Mouse (Mus musculus): Measurements from ENCODE around the gene Cdca5. TPM values are rescaled to one million over a fixed set of nuclear protein-coding genes. Genes with fewer than 3 reads are reported as not detected.
A peak's percentile ranks its signal among the peaks of the same experiment; 100 is the strongest.

Gene Cdca5
- polyA plus RNA-seq, 1 experiment from 2014 or later: 6.8 TPM

- no peak for ATAC-seq (ENCODE audit: low FRiP score)
- Histone ChIP-seq H3K27me3 (ENCODE audit: control insufficient read depth, insufficient read depth, low read length) (no peaks in the 10 kb centered on the region), H3K9me3 (ENCODE audit: control insufficient read depth, low read length) (no peaks in the 10 kb centered on the region), H3K9ac (peak overlapping the region; percentile 85), H3K4me3 (replicated peaks; ENCODE audit: low read length) (peak overlapping the region; percentile 52), H3K36me3 (replicated peaks; ENCODE audit: control insufficient read depth, insufficient read depth) (peaks cover 38% of the 10 kb centered on the region), H3K4me2 (replicated peaks) (peak overlapping the region; percentile 85), H3K27ac (peak overlapping the region; percentile 78), H3K4me1 (replicated peaks; ENCODE audit: control insufficient read depth, insufficient read depth, low read length) (peaks cover 38% of the 10 kb centered on the region)
- DNase-seq (ENCODE audit: low spot score): no peak
- 35% methylated on average over 5 of the region's 5 CpGs for WGBS
Measured at GRCm38 (mm10) chr19:6058513-6058912, 26.3 kb upstream of the Cdca5 start.

GRCm38 (mm10) chr19:6058966-6059365 lies 25.8 kb upstream of the Cdca5 start:
- H3K27me3 ChIP-seq (ENCODE audit: control insufficient read depth, insufficient read depth, low read length): no peaks in the 10 kb centered on the region
- H3K9me3 ChIP-seq (ENCODE audit: control insufficient read depth, low read length): no peaks in the 10 kb centered on the region
- peaks cover 38% of the 10 kb centered on the region for H3K4me1 ChIP-seq (replicated peaks; ENCODE audit: control insufficient read depth, insufficient read depth, low read length)
- DNase-seq (ENCODE audit: low spot score) (no peak), ATAC-seq (ENCODE audit: low FRiP score) (no peak)
- peak overlapping the region; percentile 85 for H3K4me2 ChIP-seq (replicated peaks)
- peaks cover 34% of the 10 kb centered on the region for H3K36me3 ChIP-seq (replicated peaks; ENCODE audit: control insufficient read depth, insufficient read depth)
- peak overlapping the region; percentile 85 for H3K9ac ChIP-seq
- H3K27ac ChIP-seq: no peak overlapping the region
- WGBS: 89% methylated on average over 5 of the region's 5 CpGs
- H3K4me3 ChIP-seq (replicated peaks; ENCODE audit: low read length): peak overlapping the region; percentile 52

GRCm38 (mm10) chr19:6061021-6061533 lies 23.7 kb upstream of the Cdca5 start, which contains the start of gene Znhit2:
Gene Znhit2 (plus strand): TSS chr19:6061192.
- peak; percentile 64 for ATAC-seq (ENCODE audit: low FRiP score)
- H3K4me1 ChIP-seq (replicated peaks; ENCODE audit: control insufficient read depth, insufficient read depth, low read length): peaks cover 39% of the 10 kb centered on the region

DNA sequence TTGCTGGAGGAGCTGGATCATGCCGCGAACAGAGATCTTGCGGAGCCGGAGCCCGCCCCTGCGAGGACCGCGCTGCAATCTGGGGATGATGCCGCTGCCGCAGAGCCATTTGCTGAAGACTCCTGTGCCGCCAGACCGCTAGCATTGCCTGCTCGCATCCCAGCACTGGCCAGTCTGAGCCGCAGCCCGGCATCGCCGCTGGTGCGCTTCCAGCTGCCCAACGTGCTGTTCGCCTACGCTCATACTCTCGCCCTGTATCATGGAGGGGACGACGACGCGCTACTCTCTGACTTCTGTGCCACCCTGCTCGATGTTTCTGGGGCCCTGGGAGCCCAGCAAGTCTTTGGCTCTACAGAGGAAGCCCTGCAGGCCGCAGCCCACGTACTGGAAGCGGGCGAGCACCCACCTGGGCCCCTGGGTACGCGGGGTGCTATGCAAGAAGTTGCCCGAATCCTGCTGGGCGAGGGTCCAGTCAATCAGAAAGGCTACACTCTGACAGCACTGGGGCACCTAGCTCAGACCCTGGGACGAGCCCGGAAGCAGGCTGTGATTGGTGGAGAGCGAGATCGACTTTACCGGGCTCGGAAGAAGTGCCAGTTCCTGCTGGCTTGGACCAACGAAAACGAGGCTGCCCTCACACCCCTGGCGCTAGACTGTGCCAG lies 23.0 kb upstream of the Cdca5 start:
- Histone ChIP-seq H3K4me3 (replicated peaks; ENCODE audit: low read length) (peak overlapping the region; percentile 90), H3K27me3 (ENCODE audit: control insufficient read depth, insufficient read depth, low read length) (no peaks in the 10 kb centered on the region), H3K9ac (peak overlapping the region; percentile 94), H3K9me3 (ENCODE audit: control insufficient read depth, low read length) (no peaks in the 10 kb centered on the region), H3K4me2 (replicated peaks) (peak overlapping the region; percentile 100), H3K36me3 (replicated peaks; ENCODE audit: control insufficient read depth, insufficient read depth) (peaks cover 15% of the 10 kb centered on the region), H3K27ac (peak overlapping the region; percentile 92), H3K4me1 (replicated peaks; ENCODE audit: control insufficient read depth, insufficient read depth, low read length) (peaks cover 39% of the 10 kb centered on the region)
- ATAC-seq (ENCODE audit: low FRiP score): no peak
- WGBS: 1% methylated on average over 44 of the region's 44 CpGs
- no peak for DNase-seq (ENCODE audit: low spot score)

More at GRCm38 (mm10) chr19:6061021-6061533, 23.7 kb upstream of the Cdca5 start, which contains the start of gene Znhit2:
- Histone ChIP-seq H3K9me3 (ENCODE audit: control insufficient read depth, low read length) (no peaks in the 10 kb centered on the region), H3K27me3 (ENCODE audit: control insufficient read depth, insufficient read depth, low read length) (no peaks in the 10 kb centered on the region), H3K4me3 (replicated peaks; ENCODE audit: low read length) (peak within 1 kb of the TSS; percentile 90), H3K36me3 (replicated peaks; ENCODE audit: control insufficient read depth, insufficient read depth) (peaks cover 15% of the 10 kb centered on the region), H3K9ac (peak within 1 kb of the TSS; percentile 94), H3K27ac (peak within 1 kb of the TSS; percentile 92), H3K4me2 (replicated peaks) (peak within 1 kb of the TSS; percentile 100)
- WGBS: under 1% methylated on average over 58 of the region's 58 CpGs
- peak; percentile 94 for DNase-seq (ENCODE audit: low spot score)

- Histone ChIP-seq H3K36me3 (replicated peaks; ENCODE audit: control insufficient read depth, insufficient read depth) (peaks cover 15% of the 10 kb centered on the region), H3K4me3 (replicated peaks; ENCODE audit: low read length) (peak overlapping the region; percentile 90), H3K4me2 (replicated peaks) (peak overlapping the region; percentile 100), H3K4me1 (replicated peaks; ENCODE audit: control insufficient read depth, insufficient read depth, low read length) (peaks cover 36% of the 10 kb centered on the region), H3K27ac (0 out of 2 replicates have a peak overlapping the region, but pooled peaks have one; percentile 92), H3K9ac (peak overlapping the region; percentile 94), H3K9me3 (ENCODE audit: control insufficient read depth, low read length) (no peaks in the 10 kb centered on the region), H3K27me3 (ENCODE audit: control insufficient read depth, insufficient read depth, low read length) (no peaks in the 10 kb centered on the region)
- 71% methylated on average over 5 of the region's 5 CpGs for WGBS
- DNase-seq (ENCODE audit: low spot score) (no peak), ATAC-seq (ENCODE audit: low FRiP score) (no peak)
Measured at GRCm38 (mm10) chr19:6062418-6062817, 22.4 kb upstream of the Cdca5 start.

DNA sequence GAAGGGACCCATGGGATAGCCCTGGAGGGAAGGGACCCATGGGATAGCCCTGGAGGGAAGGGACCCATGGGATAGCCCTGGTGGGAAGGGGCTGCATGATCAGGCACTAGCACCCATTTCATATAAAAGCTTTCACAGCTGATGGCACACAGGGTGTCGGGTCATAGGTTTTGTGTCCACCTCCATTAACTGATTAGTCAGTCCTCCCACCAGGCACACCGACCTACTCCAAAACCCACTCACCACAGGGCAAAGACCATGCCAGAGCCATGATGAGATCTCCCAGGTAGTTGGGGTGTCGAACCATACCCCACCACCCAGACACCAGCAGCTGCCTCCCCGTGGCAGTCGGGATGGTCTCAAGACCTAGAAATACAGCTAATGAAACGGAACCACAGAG lies 21.7 kb upstream of the Cdca5 start:
- Histone ChIP-seq H3K27ac (no peak overlapping the region), H3K9ac (no peak overlapping the region), H3K27me3 (ENCODE audit: control insufficient read depth, insufficient read depth, low read length) (no peaks in the 10 kb centered on the region), H3K4me1 (replicated peaks; ENCODE audit: control insufficient read depth, insufficient read depth, low read length) (peaks cover 40% of the 10 kb centered on the region), H3K4me3 (replicated peaks; ENCODE audit: low read length) (no peak overlapping the region), H3K9me3 (ENCODE audit: control insufficient read depth, low read length) (no peaks in the 10 kb centered on the region), H3K36me3 (replicated peaks; ENCODE audit: control insufficient read depth, insufficient read depth) (peaks cover 15% of the 10 kb centered on the region), H3K4me2 (replicated peaks) (peak overlapping the region; percentile 100; the same call in 1 of the 2 replicates)
- DNase-seq (ENCODE audit: low spot score) (no peak), ATAC-seq (ENCODE audit: low FRiP score) (no peak)
- WGBS: 91% methylated on average over 6 of the region's 6 CpGs

GRCm38 (mm10) chr19:6066571-6066970 lies 18.2 kb upstream of the Cdca5 start:
- Histone ChIP-seq H3K27ac (peak overlapping the region; percentile 92), H3K4me2 (replicated peaks) (peak overlapping the region; percentile 95), H3K9me3 (ENCODE audit: control insufficient read depth, low read length) (no peaks in the 10 kb centered on the region), H3K9ac (peak overlapping the region; percentile 83), H3K36me3 (replicated peaks; ENCODE audit: control insufficient read depth, insufficient read depth) (peaks cover 33% of the 10 kb centered on the region), H3K4me1 (replicated peaks; ENCODE audit: control insufficient read depth, insufficient read depth, low read length) (peaks cover 32% of the 10 kb centered on the region), H3K27me3 (ENCODE audit: control insufficient read depth, insufficient read depth, low read length) (no peaks in the 10 kb centered on the region), H3K4me3 (replicated peaks; ENCODE audit: low read length) (peak overlapping the region; percentile 57)
- ATAC-seq (ENCODE audit: low FRiP score) (no peak), DNase-seq (ENCODE audit: low spot score) (no peak)
- 35% methylated on average over 5 of the region's 5 CpGs for WGBS

DNA sequence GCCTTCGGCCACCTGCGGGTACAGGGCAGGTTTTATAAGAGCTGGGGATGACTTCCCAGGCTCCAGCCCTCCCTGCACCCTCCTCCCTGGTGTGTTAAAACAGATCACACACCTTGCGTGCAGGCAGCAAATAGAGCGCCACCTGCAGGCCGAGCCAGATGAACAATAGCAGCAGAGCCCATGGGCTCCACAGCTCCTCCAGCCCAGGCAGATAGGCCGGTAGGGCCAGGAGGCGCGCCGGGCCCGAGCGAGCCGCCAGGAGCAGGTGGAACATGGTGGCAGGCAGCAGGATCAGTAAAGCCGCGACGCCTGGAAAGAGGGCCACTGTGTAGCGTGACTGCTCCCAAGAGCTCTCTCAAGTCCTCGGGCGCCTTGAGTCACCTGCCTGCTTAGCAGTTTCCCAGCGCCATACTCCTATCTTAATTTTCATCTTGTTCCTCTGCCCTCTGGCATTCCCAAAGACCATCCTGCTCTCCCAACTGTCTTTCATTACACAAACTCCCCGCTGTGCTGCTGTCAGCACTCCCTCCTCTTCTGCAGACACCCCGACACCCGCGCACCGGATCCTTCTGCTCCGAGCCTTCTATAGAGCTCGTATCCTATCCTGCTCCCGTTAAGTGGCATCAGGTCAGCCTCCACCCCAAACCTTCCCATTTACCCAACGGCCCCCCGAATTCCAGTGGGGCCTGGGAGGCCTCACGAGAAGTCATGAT lies 17.6 kb upstream of the Cdca5 start:
- 1% methylated on average over 30 of the region's 30 CpGs for WGBS
- H3K9me3 ChIP-seq (ENCODE audit: control insufficient read depth, low read length): no peaks in the 10 kb centered on the region

DNA sequence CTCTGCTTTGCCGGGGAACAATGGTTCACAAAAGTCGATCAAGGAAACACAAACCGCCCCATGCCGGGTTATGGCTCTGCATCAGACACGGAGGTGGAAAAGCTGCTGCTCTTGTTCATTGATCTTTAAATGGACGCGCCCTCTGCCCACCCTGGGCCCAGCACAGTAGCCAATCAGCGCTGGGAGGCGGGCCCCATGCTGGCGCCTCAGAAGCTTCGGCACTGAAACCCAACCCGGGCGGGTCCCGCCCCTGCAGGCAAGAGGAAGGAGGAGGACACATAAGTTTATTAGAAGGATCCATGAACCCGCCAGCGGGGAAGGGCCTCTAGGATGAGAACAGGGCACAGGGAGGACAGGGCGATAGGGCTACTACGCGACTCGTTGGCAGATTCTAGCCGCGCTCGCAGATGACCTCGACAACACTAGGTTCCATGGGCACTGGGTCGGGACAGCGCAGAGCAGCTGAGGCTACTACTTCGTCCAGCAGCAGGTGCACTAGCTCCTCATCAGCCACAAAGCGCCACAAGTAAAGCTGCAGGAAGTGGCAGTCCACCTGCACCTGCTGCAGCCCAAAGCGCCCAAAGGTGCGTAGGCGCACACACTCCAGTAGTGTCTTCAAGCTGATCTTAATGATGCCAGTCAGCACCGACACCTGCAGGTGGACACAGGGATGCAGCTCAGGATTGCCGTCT lies 16.9 kb upstream of the Cdca5 start, which contains the start of gene Tm7sf2:
Gene Tm7sf2 (minus strand): TSS at position 650 of the 692 bp plus-strand sequence.
- Histone ChIP-seq H3K27me3 (ENCODE audit: control insufficient read depth, insufficient read depth, low read length) (no peaks in the 10 kb centered on the region), H3K9ac (peak within 1 kb of the TSS; percentile 83), H3K4me2 (replicated peaks) (peak within 1 kb of the TSS; percentile 95), H3K4me1 (replicated peaks; ENCODE audit: control insufficient read depth, insufficient read depth, low read length) (peaks cover 19% of the 10 kb centered on the region), H3K36me3 (replicated peaks; ENCODE audit: control insufficient read depth, insufficient read depth) (peaks cover 38% of the 10 kb centered on the region), H3K9me3 (ENCODE audit: control insufficient read depth, low read length) (no peaks in the 10 kb centered on the region), H3K4me3 (replicated peaks; ENCODE audit: low read length) (peak within 1 kb of the TSS; percentile 57), H3K27ac (peak within 1 kb of the TSS; percentile 92)
- DNase-seq (ENCODE audit: low spot score): peak; percentile 85
- 11% methylated on average over 33 of the region's 33 CpGs for WGBS
- ATAC-seq (ENCODE audit: low FRiP score): peak; percentile 92

More for the DNA sequence above, 17.6 kb upstream of the Cdca5 start:
- H3K36me3 ChIP-seq (replicated peaks; ENCODE audit: control insufficient read depth, insufficient read depth): peaks cover 34% of the 10 kb centered on the region
- peak; percentile 87 for DNase-seq (ENCODE audit: low spot score)
- peak overlapping the region; percentile 95 for H3K4me2 ChIP-seq (replicated peaks)
- ATAC-seq (ENCODE audit: low FRiP score): peak; percentile 64
- peak overlapping the region; percentile 92 for H3K27ac ChIP-seq
- H3K9ac ChIP-seq: peak overlapping the region; percentile 83
- no peaks in the 10 kb centered on the region for H3K27me3 ChIP-seq (ENCODE audit: control insufficient read depth, insufficient read depth, low read length)
- H3K4me3 ChIP-seq (replicated peaks; ENCODE audit: low read length): peak overlapping the region; percentile 57
- peaks cover 26% of the 10 kb centered on the region for H3K4me1 ChIP-seq (replicated peaks; ENCODE audit: control insufficient read depth, insufficient read depth, low read length)

Measured in hindbrain, embryonic 14.5 days (tissue).